In genomic region chr6:94022437-94022836, GRCm38 (mm10) we compare ENCODE assay signal across 16 mouse cellular contexts.
"Had no signal": no experiment of that assay in that cellular context is flagged by ENCODE, and none has a peak within 500 bp of the region (broad histone marks: within the 10 kb centered on the region; RNA-seq: fewer than 3 reads in every experiment).

No protein-coding gene starts in this region.

- H3K4me3 ChIP-seq: neural tube, embryonic 13.5 days; neural tube, embryonic 15.5 days; stomach, embryonic 15.5 days had no signal

- H3K9ac ChIP-seq: neural tube, embryonic 13.5 days; neural tube, embryonic 15.5 days; stomach, embryonic 15.5 days had no signal

- H3K4me1 ChIP-seq: stomach, embryonic 15.5 days had no signal

- H3K4me2 ChIP-seq: neural tube, embryonic 13.5 days; neural tube, embryonic 15.5 days; stomach, embryonic 15.5 days had no signal

- H3K9me3 ChIP-seq: neural tube, embryonic 13.5 days; neural tube, embryonic 15.5 days; stomach, embryonic 15.5 days had no signal

- H3K27ac ChIP-seq: neural tube, embryonic 13.5 days; neural tube, embryonic 15.5 days; stomach, embryonic 15.5 days; stomach, postnatal 0 days had no signal

- H3K36me3 ChIP-seq: neural tube, embryonic 13.5 days; neural tube, embryonic 15.5 days; stomach, embryonic 15.5 days had no signal

- DNase-seq: retina, postnatal 1 day; right cerebral cortex, adult 18-20 months; right cerebral cortex, postnatal 14 days; right cerebral cortex, postnatal 25 days; right cerebral cortex, postnatal 4 days; spleen, adult 18-20 months; thymus, adult 18-20 months; thymus, adult 2 months; thymus, postnatal 14 days; thymus, postnatal 25 days; thymus, postnatal 36 days; thymus, postnatal 4 days had no signal

- H3K27me3 ChIP-seq: neural tube, embryonic 13.5 days; neural tube, embryonic 15.5 days; stomach, embryonic 15.5 days had no signal
